Mouse (Mus musculus): ENCODE measurements at regions not wholly inside any gene's neighbourhood (a gene's known extent, or its start where the extent isn't known, plus 50 kb on each side); places are given as distances from the start of the nearest gene placed in this dataset.

DNA sequence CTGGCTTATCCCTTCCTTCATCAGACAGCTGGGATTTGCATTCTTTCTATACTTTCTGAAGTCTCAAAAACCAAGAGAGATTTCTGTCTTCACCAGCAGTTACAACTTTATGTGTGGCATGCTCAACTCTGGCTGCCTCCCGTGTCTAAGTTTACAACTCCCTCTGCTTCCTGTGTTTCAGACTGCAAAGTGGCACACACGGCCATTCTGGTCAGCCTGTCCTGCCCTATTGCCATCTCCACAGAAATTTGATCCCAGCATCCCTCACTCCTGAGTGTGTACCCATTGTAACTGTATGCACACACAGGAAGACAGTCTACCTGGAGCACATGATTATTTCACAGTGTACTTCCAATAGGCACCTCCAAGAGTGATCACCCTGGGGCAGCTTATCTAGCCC lies 163.3 kb upstream of the Mpped2 start:
- H3K27ac ChIP-seq (ENCODE audit: control insufficient read depth, low read depth, low read length) = no peak overlapping the region
- H3K9ac ChIP-seq (ENCODE audit: control insufficient read depth, low read depth, low read length, poor library complexity, severe bottlenecking) = no peak overlapping the region
- H3K79me2 ChIP-seq (ENCODE audit: control insufficient read depth, insufficient read depth, low read length, poor library complexity) = no peaks in the 10 kb centered on the region
- TF ChIP-seq ZNF384 (IDR thresholded peaks at IDR 0.05; ENCODE audit: low read depth, low read length) (no peak), POLR2AphosphoS2 (IDR thresholded peaks at IDR 0.05; ENCODE audit: low read length) (no peak), RAD21 (IDR thresholded peaks at IDR 0.05; ENCODE audit: low read depth, low read length) (no peak), BHLHE40 (IDR thresholded peaks at IDR 0.05; ENCODE audit: borderline replicate concordance, low read depth, low read length) (no peak), JUND (IDR thresholded peaks at IDR 0.05; ENCODE audit: low read depth, low read length) (no peak), ELF1 (IDR thresholded peaks at IDR 0.05; ENCODE audit: low read depth, low read length) (no peak), MAFK (IDR thresholded peaks at IDR 0.05; ENCODE audit: borderline replicate concordance, low read depth, low read length) (no peak), UBTF (IDR thresholded peaks at IDR 0.05; ENCODE audit: borderline replicate concordance, insufficient read depth, low read depth, low read length) (no peak), MEF2A (IDR thresholded peaks at IDR 0.05; ENCODE audit: extremely low read depth, insufficient replicate concordance, low read depth, low read length, poor library complexity, severe bottlenecking) (no peak), CHD1 (IDR thresholded peaks at IDR 0.05; ENCODE audit: low read depth, low read length) (no peak), MYC (IDR thresholded peaks at IDR 0.05; ENCODE audit: low read depth, low read length) (no peak), CTCF (IDR thresholded peaks at IDR 0.05 in 2 of 3, conservative IDR thresholded peaks at IDR 0.05 in 1 of 3; ENCODE audit: control insufficient read depth in 1 of 3, insufficient read depth in 1 of 3, low read depth in 2 of 3, low read length in 3 of 3, poor library complexity in 1 of 3, severe bottlenecking in 1 of 3) (no peak), POLR2A (IDR thresholded peaks at IDR 0.05; ENCODE audit: control insufficient read depth in 1 of 2, insufficient read depth in 1 of 2, low read depth in 1 of 2, low read length in 2 of 2, poor library complexity in 1 of 2) (no peak), HCFC1 (IDR thresholded peaks at IDR 0.05; ENCODE audit: low read depth, low read length) (no peak), MAX (IDR thresholded peaks at IDR 0.05; ENCODE audit: low read length) (no peak), EP300 (IDR thresholded peaks at IDR 0.05; ENCODE audit: low read depth in 1 of 2, low read length in 2 of 2) (no peak), GATA1 (IDR thresholded peaks at IDR 0.05; ENCODE audit: low read depth, low read length) (no peak), E2F4 (IDR thresholded peaks at IDR 0.05; ENCODE audit: borderline replicate concordance, low read depth, low read length) (no peak), ETS1 (IDR thresholded peaks at IDR 0.05; ENCODE audit: low read depth, low read length) (no peak), SIN3A (IDR thresholded peaks at IDR 0.05; ENCODE audit: low read length) (no peak)
- H3K4me1 ChIP-seq (ENCODE audit: control insufficient read depth in 1 of 2, insufficient read depth in 2 of 2, low read length in 2 of 2) = no peaks in the 10 kb centered on the region
- H3K36me3 ChIP-seq (ENCODE audit: control insufficient read depth in 1 of 2, insufficient read depth in 2 of 2, low read length in 2 of 2) = no peaks in the 10 kb centered on the region
- no peak overlapping the region for H3K4me3 ChIP-seq (ENCODE audit: control insufficient read depth in 1 of 2, insufficient read depth in 1 of 2, low read depth in 2 of 2, low read length in 2 of 2)
- H3K27me3 ChIP-seq (ENCODE audit: control insufficient read depth in 1 of 2, insufficient read depth in 2 of 2, low read length in 2 of 2) = no peaks in the 10 kb centered on the region; a peak in 1 of 4 replicates
- no peak for DNase-seq (ENCODE audit: low read depth, low spot score)
- H3K9me3 ChIP-seq (replicated peaks; ENCODE audit: insufficient read depth, low read length) = no peaks in the 10 kb centered on the region

DNA sequence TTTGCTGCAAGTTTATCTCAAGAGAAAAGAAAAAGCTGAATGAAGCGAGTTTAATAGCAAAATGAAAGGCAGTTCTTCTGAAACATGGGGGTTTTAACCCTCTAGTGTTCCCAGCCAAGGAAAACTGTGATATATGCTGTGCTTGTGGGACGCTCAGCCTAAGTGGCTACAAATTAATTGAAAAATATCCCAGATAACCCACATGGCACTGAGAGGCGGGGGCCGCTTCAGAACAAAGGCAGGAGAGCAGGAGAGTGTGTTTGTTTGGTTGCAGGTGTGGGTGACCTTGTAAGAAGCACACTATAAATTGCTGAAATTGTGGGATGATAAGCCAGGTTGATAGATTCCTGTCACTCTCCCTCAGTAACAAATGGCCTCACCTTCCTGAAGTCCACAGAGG lies 154.7 kb upstream of the Mpped2 start:
- Histone ChIP-seq H3K27ac (ENCODE audit: control insufficient read depth, low read depth, low read length) (no peak overlapping the region), H3K79me2 (ENCODE audit: control insufficient read depth, insufficient read depth, low read length, poor library complexity) (no peaks in the 10 kb centered on the region), H3K9ac (ENCODE audit: control insufficient read depth, low read depth, low read length, poor library complexity, severe bottlenecking) (no peak overlapping the region), H3K27me3 (ENCODE audit: control insufficient read depth in 1 of 2, insufficient read depth in 2 of 2, low read length in 2 of 2) (no peaks in the 10 kb centered on the region; a peak in 2 of 4 replicates), H3K4me1 (ENCODE audit: control insufficient read depth in 1 of 2, insufficient read depth in 2 of 2, low read length in 2 of 2) (no peaks in the 10 kb centered on the region), H3K4me3 (ENCODE audit: control insufficient read depth in 1 of 2, insufficient read depth in 1 of 2, low read depth in 2 of 2, low read length in 2 of 2) (no peak overlapping the region), H3K36me3 (ENCODE audit: control insufficient read depth in 1 of 2, insufficient read depth in 2 of 2, low read length in 2 of 2) (no peaks in the 10 kb centered on the region), H3K9me3 (replicated peaks; ENCODE audit: insufficient read depth, low read length) (no peaks in the 10 kb centered on the region)
- no peak for DNase-seq (ENCODE audit: low read depth, low spot score)
- no peak for TF ChIP-seq BHLHE40 (IDR thresholded peaks at IDR 0.05; ENCODE audit: borderline replicate concordance, low read depth, low read length)
- TF ChIP-seq KAT2A (conservative IDR thresholded peaks at IDR 0.05; ENCODE audit: low read depth, low read length) = no peak
- TF ChIP-seq POLR2AphosphoS5 (IDR thresholded peaks at IDR 0.05; ENCODE audit: borderline replicate concordance, low read depth, low read length) = no peak
- TF ChIP-seq TBP (IDR thresholded peaks at IDR 0.05; ENCODE audit: low read depth, low read length) = no peak
- no peak for TF ChIP-seq USF1 (IDR thresholded peaks at IDR 0.05; ENCODE audit: low read depth, low read length)
- no peak for TF ChIP-seq HCFC1 (IDR thresholded peaks at IDR 0.05; ENCODE audit: low read depth, low read length)
- no peak for TF ChIP-seq SMC3 (IDR thresholded peaks at IDR 0.05; ENCODE audit: low read depth, low read length)
- no peak for TF ChIP-seq ZNF384 (IDR thresholded peaks at IDR 0.05; ENCODE audit: low read depth, low read length)
- no peak for TF ChIP-seq EP300 (IDR thresholded peaks at IDR 0.05; ENCODE audit: low read depth in 1 of 2, low read length in 2 of 2)
- TF ChIP-seq RCOR1 (IDR thresholded peaks at IDR 0.05; ENCODE audit: low read depth, low read length) = no peak
- TF ChIP-seq ELF1 (IDR thresholded peaks at IDR 0.05; ENCODE audit: low read depth, low read length) = no peak
- no peak for TF ChIP-seq TCF12 (IDR thresholded peaks at IDR 0.05; ENCODE audit: low read depth, low read length)
- no peak for TF ChIP-seq MYB (IDR thresholded peaks at IDR 0.05; ENCODE audit: low read depth, low read length)
- TF ChIP-seq MAFK (IDR thresholded peaks at IDR 0.05; ENCODE audit: borderline replicate concordance, low read depth, low read length) = no peak
- TF ChIP-seq MAZ (IDR thresholded peaks at IDR 0.05; ENCODE audit: low read depth, low read length) = no peak
- no peak for TF ChIP-seq SIN3A (IDR thresholded peaks at IDR 0.05; ENCODE audit: low read length)
- no peak for TF ChIP-seq JUND (IDR thresholded peaks at IDR 0.05; ENCODE audit: low read depth, low read length)
- TF ChIP-seq NRF1 (IDR thresholded peaks at IDR 0.05; ENCODE audit: insufficient read depth, low read depth, low read length, poor library complexity, severe bottlenecking) = no peak
- no peak for TF ChIP-seq POLR2AphosphoS2 (IDR thresholded peaks at IDR 0.05; ENCODE audit: low read length)
